ENCODE assay signal across 8 mouse cellular contexts in genomic region chrX:47891243-47891906, GRCm38 (mm10). TPM values are rescaled to one million over a fixed set of nuclear protein-coding genes. Genes with fewer than 3 reads are reported as not detected.
DNase-seq lines count a peak whose midpoint lies in the region; ATAC-seq lines count a peak whose summit lies in the region.

No protein-coding gene starts in this region.

- no peaks in the 10 kb centered on the region for H3K4me1 ChIP-seq in hindbrain, embryonic 11.5 days (replicated peaks; ENCODE audit: control insufficient read depth, insufficient read depth, low read length)
- no peaks in the 10 kb centered on the region for H3K4me1 ChIP-seq in midbrain, embryonic 13.5 days (replicated peaks)

- ATAC-seq in hindbrain, embryonic 11.5 days (ENCODE audit: low FRiP score): peak; percentile 61
- peak; percentile 58 for ATAC-seq in midbrain, embryonic 13.5 days

- H3K9me3 ChIP-seq in hindbrain, embryonic 11.5 days (ENCODE audit: control insufficient read depth, low read length): no peaks in the 10 kb centered on the region
- no peaks in the 10 kb centered on the region for H3K9me3 ChIP-seq in midbrain, embryonic 13.5 days

- H3K36me3 ChIP-seq in hindbrain, embryonic 11.5 days (ENCODE audit: control insufficient read depth, insufficient read depth, low read length): no peaks in the 10 kb centered on the region
- H3K36me3 ChIP-seq in midbrain, embryonic 13.5 days: no peaks in the 10 kb centered on the region

- no peaks in the 10 kb centered on the region for H3K27me3 ChIP-seq in hindbrain, embryonic 11.5 days (ENCODE audit: control insufficient read depth, insufficient read depth, low read length)
- H3K27me3 ChIP-seq in midbrain, embryonic 13.5 days: no peaks in the 10 kb centered on the region

- no peak overlapping the region for H3K27ac ChIP-seq in hindbrain, embryonic 11.5 days (ENCODE audit: low read depth, low read length)
- peak overlapping the region; percentile 86 for H3K27ac ChIP-seq in midbrain, embryonic 13.5 days

- peak overlapping the region; percentile 64 for H3K4me3 ChIP-seq in hindbrain, embryonic 11.5 days (ENCODE audit: low read depth, low read length)
- H3K4me3 ChIP-seq in midbrain, embryonic 13.5 days (replicated peaks): peak overlapping the region; percentile 59

- intact Hi-C loops in left cerebral cortex, postnatal 25 days (cut with DNase I): no loop called here
- intact Hi-C loops in left cerebral cortex, postnatal 36 days (cut with DNase I): no loop called here

- H3K4me2 ChIP-seq in hindbrain, embryonic 11.5 days (replicated peaks; ENCODE audit: low read depth, low read length): peak overlapping the region; percentile 50
- H3K4me2 ChIP-seq in midbrain, embryonic 13.5 days (replicated peaks): peak overlapping the region; percentile 55

- peak; percentile 22 for DNase-seq in adrenal gland, postnatal 14 days
- no peak for DNase-seq in adrenal gland, adult 2 months
- DNase-seq in left cerebral cortex, postnatal 25 days (ENCODE audit: low spot score in 2 of 2): peak; percentile 10 to 24
- no peak for DNase-seq in left cerebral cortex, postnatal 36 days (ENCODE audit: low spot score in 2 of 2)
- DNase-seq in hindbrain, embryonic 11.5 days (ENCODE audit: low spot score): peak; percentile 11
- DNase-seq in layer of hippocampus, adult 8-10 months (ENCODE audit: low spot score in 2 of 2): no peak
- no peak for DNase-seq in testis, postnatal 14 days (ENCODE audit: low spot score)

- WGBS in hindbrain, embryonic 11.5 days: 16% methylated on average over 11 of the region's 12 CpGs
- WGBS in midbrain, embryonic 13.5 days: 15% methylated on average over 12 of the region's 12 CpGs

- H3K9ac ChIP-seq in hindbrain, embryonic 11.5 days (ENCODE audit: low read depth, low read length): peak overlapping the region; percentile 59
- peak overlapping the region; percentile 79 for H3K9ac ChIP-seq in midbrain, embryonic 13.5 days (replicated peaks)

RNA-seq across cellular contexts. Expression of gene Smarca1, which starts 1.4 kb away (rescaled TPM):
- 36.4 and 38.9 TPM in 2 replicates for total RNA-seq in adrenal gland, postnatal 14 days (2021)
- total RNA-seq in adrenal gland, adult 2 months (2021): 10 to 100 TPM; 19.2 to 49.3 TPM
- polyA plus RNA-seq in adrenal gland, adult 2 months (2012; rRNA removed): 4.6 and 5.6 TPM in 2 replicates
- total RNA-seq in left cerebral cortex, postnatal 25 days (2021): 10 to 100 TPM; 40.3 to 43.6 TPM
- total RNA-seq in left cerebral cortex, postnatal 36 days (2021): 10 to 100 TPM; 41.8 to 43.0 TPM
- 27.0 and 30.9 TPM in 2 replicates for polyA plus RNA-seq in hindbrain, embryonic 11.5 days (2014; fragmentation: Nextera tagmentation; extraction: Ambion mirVana)
- polyA plus RNA-seq in midbrain, embryonic 13.5 days (2015; fragmentation: Nextera tagmentation; extraction: Ambion mirVana): 38.5 and 41.3 TPM in 2 replicates
- total RNA-seq in layer of hippocampus, adult 8-10 months (2022): 10 to 100 TPM; 31.6 to 39.5 (median 34.1) TPM

RNA-seq across cellular contexts. Expression of gene Ocrl, which starts 20.8 kb away (rescaled TPM):
- total RNA-seq in adrenal gland, postnatal 14 days (2021): 42.8 and 44.6 TPM in 2 replicates
- total RNA-seq in adrenal gland, adult 2 months (2021): 10 to 100 TPM; 42.7 to 45.6 TPM
- polyA plus RNA-seq in adrenal gland, adult 2 months (2012; rRNA removed): 15.2 and 17.0 TPM in 2 replicates
- 10 to 100 TPM; 48.5 to 58.4 TPM for total RNA-seq in left cerebral cortex, postnatal 25 days (2021)
- total RNA-seq in left cerebral cortex, postnatal 36 days (2021): 10 to 100 TPM; 46.3 to 59.6 TPM
- polyA plus RNA-seq in hindbrain, embryonic 11.5 days (2014; fragmentation: Nextera tagmentation; extraction: Ambion mirVana): 21.5 and 22.8 TPM in 2 replicates
- polyA plus RNA-seq in midbrain, embryonic 13.5 days (2015; fragmentation: Nextera tagmentation; extraction: Ambion mirVana): 27.1 and 27.3 TPM in 2 replicates
- 10 to 100 TPM; 53.9 to 65.3 (median 59.9) TPM for total RNA-seq in layer of hippocampus, adult 8-10 months (2022)

Comparison
In these comparisons a context has a peak if more than half of its experiments do, and no peak if none do; other contexts are left out.
1. DNase-seq: peak in adrenal gland, postnatal 14 days (single experiment), left cerebral cortex, postnatal 25 days (2 of 2) and hindbrain, embryonic 11.5 days (single experiment); none in adrenal gland, adult 2 months (single experiment), left cerebral cortex, postnatal 36 days (0 of 2), layer of hippocampus, adult 8-10 months (0 of 2) and testis, postnatal 14 days (single experiment).